Mouse (Mus musculus) stomach, embryonic 16.5 days (tissue): ENCODE measurements around the gene Ly86. TPM values are rescaled to one million over a fixed set of nuclear protein-coding genes. Genes with fewer than 3 reads are reported as not detected.
A peak's percentile ranks its signal among the peaks of the same experiment; 100 is the strongest.

Experiments
- ATAC-seq: fragments of 200-750 bp; cut with Nextera tagmentation; 2 replicates; pipeline ENCODE4 v1.8.0; 2017; ENCODE audit warnings: moderate number of reproducible peaks, moderate TSS enrichment; ENCODE audit not compliant: insufficient read depth, low FRiP score
- H3K27ac ChIP-seq: fragments of 300-500 bp; sonication (generic); 2 replicates; pipeline ENCODE4 v1.5.1; 2014; ENCODE audit warnings: low read length
- H3K27me3 ChIP-seq: fragments of 300-500 bp; sonication (generic); 2 replicates; pipeline ENCODE4 v1.6.1; 2014; ENCODE audit warnings: low read length, control low read depth, mixed read lengths; ENCODE audit not compliant: control insufficient read depth, insufficient read depth
- H3K36me3 ChIP-seq: fragments of 300-500 bp; sonication (generic); 2 replicates; pipeline ENCODE4 v1.6.1; 2014; ENCODE audit warnings: low read length; ENCODE audit not compliant: control insufficient read depth, insufficient read depth
- H3K4me1 ChIP-seq: fragments of 300-500 bp; sonication (generic); 2 replicates; pipeline ENCODE4 v1.6.1; 2014; ENCODE audit warnings: low read length, control low read depth, mixed read lengths; ENCODE audit not compliant: control insufficient read depth, insufficient read depth
- H3K4me2 ChIP-seq: fragments of 300-500 bp; sonication (generic); 2 replicates; pipeline ENCODE4 v1.6.1; 2014; ENCODE audit warnings: low read depth, low read length, mixed read lengths
- H3K4me3 ChIP-seq: fragments of 300-500 bp; sonication (generic); replicated peaks from 2 replicates; pipeline ENCODE4 v1.5.1; 2014; ENCODE audit warnings: mild to moderate bottlenecking, low read length
- H3K9ac ChIP-seq: fragments of 300-500 bp; sonication (generic); 2 replicates; pipeline ENCODE4 v1.6.1; 2014; ENCODE audit warnings: low read length
- H3K9me3 ChIP-seq: fragments of 300-500 bp; sonication (generic); replicated peaks from 2 replicates; pipeline ENCODE4 v1.6.1; 2016; ENCODE audit warnings: low read length, control low read depth; ENCODE audit not compliant: control insufficient read depth
- WGBS: fragments of 180-500 bp; shearing (Covaris S2); extraction: QIAGEN DNeasy Blood & Tissue Kit; methylation state at CpG from one replicate; pipeline ENCODE4 v1.1.7; 2014; 5-methylcytosine and 5-hydroxymethylcytosine counted together
- polyA plus RNA-seq: library from polyadenylated mRNA; unstranded; fragments of >200 nt; fragmentation: Nextera tagmentation; extraction: Ambion mirVana; gene quantifications from 2 replicates; pipeline ENCODE4 v1.2.1, GENCODE M21; 2015

The Ly86 gene
- polyA plus RNA-seq, 1 experiment from 2014 or later: 10.1 TPM

- Histone ChIP-seq H3K36me3 (no peaks in the 10 kb centered on the region), H3K4me1 (no peaks in the 10 kb centered on the region), H3K4me3 (no peak overlapping the region), H3K4me2 (no peak overlapping the region), H3K9me3 (no peaks in the 10 kb centered on the region), H3K27me3 (peaks cover 11% of the 10 kb centered on the region), H3K27ac (no peak overlapping the region), H3K9ac (no peak overlapping the region)
- 29% methylated on average over 4 of the region's 4 CpGs for WGBS
- ATAC-seq: no peak
Observed at GRCm38 (mm10) chr13:37432653-37433052, 87.6 kb downstream of the Ly86 start.

GRCm38 (mm10) chr13:37433142-37433541 lies 88.1 kb downstream of the Ly86 start:
- Histone ChIP-seq H3K27ac (no peak overlapping the region), H3K9ac (no peak overlapping the region), H3K4me2 (no peak overlapping the region), H3K36me3 (no peaks in the 10 kb centered on the region), H3K4me3 (no peak overlapping the region), H3K4me1 (no peaks in the 10 kb centered on the region), H3K27me3 (peaks cover 11% of the 10 kb centered on the region), H3K9me3 (no peaks in the 10 kb centered on the region)
- ATAC-seq: no peak
- WGBS: 28% methylated on average over 3 of the region's 3 CpGs

- H3K4me3 ChIP-seq: no peak overlapping the region
- 4% methylated on average over 3 of the region's 3 CpGs for WGBS
Observed at GRCm38 (mm10) chr13:37433730-37434129, 88.7 kb downstream of the Ly86 start.

GRCm38 (mm10) chr13:37434137-37434772 lies 89.2 kb downstream of the Ly86 start:
- H3K9ac ChIP-seq: peak overlapping the region; percentile 72
- ATAC-seq: peak; percentile 74
- under 1% methylated on average over 19 of the region's 19 CpGs for WGBS
- peaks cover 11% of the 10 kb centered on the region for H3K27me3 ChIP-seq
- H3K4me2 ChIP-seq: peak overlapping the region; percentile 77
- H3K9me3 ChIP-seq: no peaks in the 10 kb centered on the region
- no peaks in the 10 kb centered on the region for H3K4me1 ChIP-seq
- peak overlapping the region; percentile 43 for H3K4me3 ChIP-seq
- no peaks in the 10 kb centered on the region for H3K36me3 ChIP-seq
- H3K27ac ChIP-seq: peak overlapping the region; percentile 29; the same call in 1 of the 2 replicates

More at GRCm38 (mm10) chr13:37433730-37434129, 88.7 kb downstream of the Ly86 start:
- Histone ChIP-seq H3K27ac (no peak overlapping the region), H3K9me3 (no peaks in the 10 kb centered on the region), H3K27me3 (peaks cover 11% of the 10 kb centered on the region), H3K4me2 (peak overlapping the region; percentile 77; the same call in 1 of the 2 replicates), H3K9ac (no peak overlapping the region), H3K4me1 (no peaks in the 10 kb centered on the region), H3K36me3 (no peaks in the 10 kb centered on the region)
- ATAC-seq: no peak

- peak overlapping the region; percentile 43 for H3K4me3 ChIP-seq
- peaks cover 11% of the 10 kb centered on the region for H3K27me3 ChIP-seq
- no peaks in the 10 kb centered on the region for H3K4me1 ChIP-seq
- no peak for ATAC-seq
- H3K4me2 ChIP-seq: peak overlapping the region; percentile 77
- H3K27ac ChIP-seq: no peak overlapping the region
- no peaks in the 10 kb centered on the region for H3K9me3 ChIP-seq
- H3K9ac ChIP-seq: peak overlapping the region; percentile 72
- 24% methylated on average over 9 of the region's 9 CpGs for WGBS
- H3K36me3 ChIP-seq: no peaks in the 10 kb centered on the region
Observed at GRCm38 (mm10) chr13:37434841-37435240, 89.8 kb downstream of the Ly86 start.

GRCm38 (mm10) chr13:37436267-37437013 lies 91.4 kb downstream of the Ly86 start:
- Histone ChIP-seq H3K4me1 (peaks cover 11% of the 10 kb centered on the region), H3K36me3 (no peaks in the 10 kb centered on the region), H3K27ac (no peak overlapping the region), H3K4me3 (no peak overlapping the region), H3K9ac (no peak overlapping the region), H3K27me3 (peaks cover 11% of the 10 kb centered on the region), H3K9me3 (no peaks in the 10 kb centered on the region), H3K4me2 (no peak overlapping the region)
- WGBS: 36% methylated on average over 18 of the region's 18 CpGs
- no peak for ATAC-seq

GRCm38 (mm10) chr13:37438788-37439187 lies 93.8 kb downstream of the Ly86 start:
- H3K9ac ChIP-seq: no peak overlapping the region
- no peak for ATAC-seq
- WGBS: 84% methylated on average over 4 of the region's 4 CpGs

GRCm38 (mm10) chr13:37439477-37439876 lies 94.5 kb downstream of the Ly86 start:
- Histone ChIP-seq H3K9ac (no peak overlapping the region), H3K27me3 (peaks cover 11% of the 10 kb centered on the region), H3K4me3 (no peak overlapping the region), H3K9me3 (no peaks in the 10 kb centered on the region), H3K36me3 (no peaks in the 10 kb centered on the region), H3K4me2 (no peak overlapping the region), H3K4me1 (peaks cover 12% of the 10 kb centered on the region), H3K27ac (no peak overlapping the region)
- WGBS: 64% methylated on average over 7 of the region's 7 CpGs
- ATAC-seq: no peak

More at GRCm38 (mm10) chr13:37438788-37439187, 93.8 kb downstream of the Ly86 start:
- Histone ChIP-seq H3K4me2 (no peak overlapping the region), H3K9me3 (no peaks in the 10 kb centered on the region), H3K27me3 (peaks cover 11% of the 10 kb centered on the region), H3K27ac (no peak overlapping the region), H3K4me1 (peaks cover 12% of the 10 kb centered on the region), H3K4me3 (no peak overlapping the region), H3K36me3 (no peaks in the 10 kb centered on the region)

GRCm38 (mm10) chr13:37439941-37440340 lies 94.9 kb downstream of the Ly86 start:
- Histone ChIP-seq H3K27me3 (peaks cover 11% of the 10 kb centered on the region), H3K4me3 (no peak overlapping the region), H3K9ac (no peak overlapping the region), H3K4me2 (no peak overlapping the region), H3K27ac (no peak overlapping the region), H3K9me3 (no peaks in the 10 kb centered on the region), H3K36me3 (no peaks in the 10 kb centered on the region), H3K4me1 (peaks cover 12% of the 10 kb centered on the region)
- peak; percentile 33; the same call in 1 of the 2 replicates for ATAC-seq
- 69% methylated on average over 8 of the region's 8 CpGs for WGBS
